Mouse (Mus musculus) liver, embryonic 16.5 days (tissue): ENCODE results near the gene Rp2. TPM values are rescaled to one million over a fixed set of nuclear protein-coding genes. Genes with fewer than 3 reads are reported as not detected.
A peak's percentile ranks its signal among the peaks of the same experiment; 100 is the strongest.
"Not testable (repeated sequence)": the region's sequence is repeated elsewhere in the genome, so short reads cannot be mapped to it uniquely, and the experiment has no call there.

ENCODE experiments used
- ATAC-seq: fragments of 200-750 bp; cut with Nextera tagmentation; 2 replicates; pipeline ENCODE4 v1.8.0; 2017; ENCODE audit warnings: low read depth, mild to moderate bottlenecking, moderate number of reproducible peaks, moderate library complexity
- H3K27ac ChIP-seq: fragments of 300-500 bp; sonication (generic); 2 replicates; pipeline ENCODE4 v1.5.1; 2014; ENCODE audit warnings: mild to moderate bottlenecking, low read length
- H3K27me3 ChIP-seq: fragments of 300-500 bp; sonication (generic); 2 replicates; pipeline ENCODE4 v1.6.1; 2014; ENCODE audit warnings: low read depth, low read length, mixed read lengths; ENCODE audit not compliant: control insufficient read depth, insufficient read depth
- H3K36me3 ChIP-seq: fragments of 300-500 bp; sonication (generic); 2 replicates; pipeline ENCODE4 v1.6.1; 2014; ENCODE audit warnings: mild to moderate bottlenecking; ENCODE audit not compliant: control insufficient read depth, insufficient read depth
- H3K4me1 ChIP-seq: fragments of 300-500 bp; sonication (generic); 2 replicates; pipeline ENCODE4 v1.6.1; 2014; ENCODE audit warnings: low read depth, low read length, mixed read lengths; ENCODE audit not compliant: control insufficient read depth
- H3K4me2 ChIP-seq: fragments of 300-500 bp; sonication (generic); 2 replicates; pipeline ENCODE4 v1.6.1; 2014; ENCODE audit warnings: low read depth, low read length, mixed read lengths
- H3K4me3 ChIP-seq: fragments of 300-500 bp; sonication (generic); 2 replicates; pipeline ENCODE4 v1.5.1; 2014; ENCODE audit warnings: low read depth, mild to moderate bottlenecking, low read length
- H3K9ac ChIP-seq: fragments of 300-500 bp; sonication (generic); 2 replicates; pipeline ENCODE4 v1.6.1; 2014; ENCODE audit warnings: low read depth, low read length
- H3K9me3 ChIP-seq: fragments of 300-500 bp; sonication (generic); replicated peaks from 2 replicates; pipeline ENCODE4 v1.6.1; 2016; ENCODE audit warnings: low read length; ENCODE audit not compliant: control insufficient read depth
- WGBS: fragments of 180-500 bp; shearing (Covaris S2); extraction: QIAGEN DNeasy Blood & Tissue Kit; methylation state at CpG from one replicate; pipeline ENCODE4 v1.1.7; 2014; ENCODE audit not compliant: insufficient replicate concordance; 5-methylcytosine and 5-hydroxymethylcytosine counted together
- polyA plus RNA-seq: library from polyadenylated mRNA; unstranded; fragments of >200 nt; fragmentation: Nextera tagmentation; extraction: Ambion mirVana; gene quantifications from 2 replicates; pipeline ENCODE4 v1.2.1, GENCODE M21; 2015

The Rp2 gene
- polyA plus RNA-seq, result 9.8 and 10.8 TPM in 2 replicates

DNA sequence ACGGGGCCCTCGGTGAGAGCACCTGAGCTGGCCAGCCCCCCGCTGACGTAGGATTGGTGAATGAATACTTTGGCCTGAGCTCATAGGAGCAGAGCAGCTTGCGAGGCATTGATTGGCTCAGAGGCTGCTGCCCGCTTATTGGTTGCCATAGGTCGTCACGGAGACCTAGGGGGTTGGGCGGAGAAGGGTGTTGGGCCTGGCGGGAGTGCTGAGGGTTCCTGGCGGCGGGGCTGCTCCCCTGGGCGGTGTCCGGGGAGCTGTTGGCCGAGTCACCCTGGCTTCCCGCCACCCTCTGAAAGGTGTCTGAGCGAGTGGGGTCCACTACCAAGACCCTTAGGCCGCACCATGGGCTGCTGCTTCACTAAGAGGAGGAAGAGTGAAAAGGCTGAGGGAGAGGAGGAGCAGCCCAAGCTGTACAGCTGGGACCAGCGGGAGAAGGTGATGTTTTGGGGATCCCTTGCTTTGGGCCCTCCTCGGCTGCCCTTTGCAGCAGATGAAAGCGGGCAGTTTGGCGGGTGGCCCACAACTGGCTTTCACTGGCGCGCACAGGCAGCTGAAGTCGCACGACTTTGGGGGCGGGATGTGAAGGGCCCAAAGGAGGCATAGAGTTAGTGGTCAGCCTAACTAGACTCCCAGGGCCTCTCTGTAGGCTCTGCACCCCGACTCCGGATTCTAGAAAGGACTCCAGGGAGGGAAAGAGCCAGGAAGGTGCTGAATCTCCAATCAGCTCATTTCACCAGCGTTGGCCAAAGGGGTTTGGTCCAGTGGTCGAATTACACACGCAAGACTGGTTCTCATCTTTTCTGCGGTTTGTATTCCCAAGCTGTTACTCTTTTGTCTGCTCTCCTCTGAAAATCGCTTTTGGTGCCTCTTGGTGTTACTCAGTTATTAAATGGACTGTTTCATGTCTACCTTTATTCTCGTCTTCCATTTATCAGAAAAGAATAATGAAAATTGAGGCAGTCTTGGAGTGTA lies at the start of gene Rp2:
Gene Rp2, plus strand, starts transcription at position 91 of the 975 bp plus-strand sequence.
- Histone ChIP-seq H3K27me3 (no peaks in the 10 kb centered on the region), H3K27ac (peak within 1 kb of the TSS; percentile 64), H3K9me3 (no peaks in the 10 kb centered on the region), H3K36me3 (no peaks in the 10 kb centered on the region), H3K9ac (peak within 1 kb of the TSS; percentile 82), H3K4me2 (peak within 1 kb of the TSS; percentile 67), H3K4me3 (peak within 1 kb of the TSS; percentile 75), H3K4me1 (no peaks in the 10 kb centered on the region; the same call in 1 of the 2 replicates)
- 9% methylated on average over 29 of the region's 35 CpGs for WGBS
- ATAC-seq, result peak; percentile 99

DNA sequence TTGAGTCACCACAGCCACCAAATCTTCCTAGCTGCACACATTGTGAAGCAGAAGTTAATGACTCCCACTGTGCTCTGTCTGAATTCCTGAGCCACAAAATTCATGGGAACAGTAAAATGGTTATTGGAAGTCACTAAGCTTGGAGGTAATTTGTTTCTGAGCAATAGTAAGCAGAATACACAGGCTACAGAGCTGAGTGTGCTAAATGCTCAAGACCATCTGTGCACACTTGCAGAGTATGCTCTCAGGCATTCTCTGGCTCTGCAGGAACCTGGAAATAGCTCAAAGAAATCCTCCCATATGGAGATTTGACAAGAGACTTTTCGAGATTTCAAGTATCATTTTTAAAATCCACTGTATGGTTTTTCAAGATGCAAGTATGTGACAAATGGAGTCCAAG lies 31.5 kb upstream of the Rp2 start:
- no peak overlapping the region for H3K4me3 ChIP-seq
- H3K27ac ChIP-seq, result no peak overlapping the region
- H3K4me2 ChIP-seq, result no peak overlapping the region
- H3K27me3 ChIP-seq, result no peaks in the 10 kb centered on the region
- no peak overlapping the region for H3K9ac ChIP-seq
- H3K9me3 ChIP-seq, result no peaks in the 10 kb centered on the region
- no peaks in the 10 kb centered on the region for H3K4me1 ChIP-seq
- no peaks in the 10 kb centered on the region for H3K36me3 ChIP-seq
- no peak for ATAC-seq
- 41% methylated on average over 1 of the region's 1 CpGs for WGBS

DNA sequence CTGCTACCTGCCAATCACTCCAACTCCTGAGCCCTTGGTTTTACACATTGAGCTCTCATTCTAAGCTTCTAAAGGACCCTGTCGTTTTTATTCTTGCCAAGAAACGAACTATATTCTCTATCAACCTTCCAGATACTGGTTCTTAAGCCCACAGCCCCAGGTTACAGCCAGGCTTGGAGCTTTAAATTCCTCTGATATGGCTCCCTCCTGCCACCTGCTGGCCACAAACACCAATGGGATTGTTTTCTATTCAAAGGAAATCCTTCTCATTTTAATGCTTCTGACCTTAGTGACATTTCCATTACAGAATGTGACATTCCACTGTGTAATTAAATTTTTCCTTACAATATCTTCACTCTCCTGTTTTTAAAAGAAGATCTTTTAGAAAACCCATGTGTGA lies 28.6 kb upstream of the Rp2 start:
- no peak for ATAC-seq

DNA sequence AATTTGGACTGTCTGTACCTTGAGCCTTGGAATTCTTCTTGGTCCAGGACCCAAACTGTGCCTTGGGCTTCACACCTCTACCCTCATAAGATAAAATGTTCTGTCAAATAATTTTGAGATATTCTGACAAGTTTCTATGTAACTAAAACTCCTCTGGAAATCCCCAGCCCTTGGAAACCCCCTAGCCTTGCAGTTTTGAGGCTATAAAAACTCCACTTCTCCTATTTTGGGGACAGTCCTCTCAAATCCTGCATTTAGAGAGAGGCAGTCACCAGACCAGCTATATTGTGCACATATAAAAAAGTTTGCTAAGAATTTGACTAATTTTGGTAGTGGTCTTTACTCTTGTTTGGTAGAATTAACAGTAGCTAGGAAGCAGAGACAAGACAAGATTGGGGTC lies 19.3 kb upstream of the Rp2 start:
- ATAC-seq, result no peak
- H3K27ac ChIP-seq, result no peak overlapping the region

More for the DNA sequence above, 28.6 kb upstream of the Rp2 start:
- WGBS, result 16% methylated on average over 2 of the region's 2 CpGs
- H3K4me1 ChIP-seq, result no peaks in the 10 kb centered on the region
- H3K9ac ChIP-seq, result no peak overlapping the region
- no peaks in the 10 kb centered on the region for H3K27me3 ChIP-seq
- no peak overlapping the region for H3K4me3 ChIP-seq
- H3K27ac ChIP-seq, result no peak overlapping the region
- H3K4me2 ChIP-seq, result no peak overlapping the region
- H3K9me3 ChIP-seq, result no peaks in the 10 kb centered on the region
- H3K36me3 ChIP-seq, result no peaks in the 10 kb centered on the region

DNA sequence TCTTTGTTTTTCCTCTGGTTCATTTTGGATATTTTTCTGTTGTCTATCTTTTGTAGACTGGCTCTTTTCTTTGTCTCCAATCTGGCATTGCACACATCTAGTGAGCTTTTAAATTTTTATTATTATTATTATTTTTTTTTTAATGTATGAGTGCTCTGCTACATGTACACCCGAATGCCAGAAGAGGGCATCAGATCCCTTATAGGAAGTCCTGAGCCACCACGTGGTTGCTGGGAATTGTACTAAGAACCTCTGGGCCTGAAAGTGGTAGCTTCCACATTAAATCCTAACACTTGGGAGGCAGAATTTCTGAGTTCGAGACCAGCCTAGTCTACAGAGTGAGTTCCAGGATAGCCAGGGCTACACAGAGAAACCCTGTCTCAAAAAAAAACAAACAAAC lies 17.9 kb upstream of the Rp2 start:
- no peak overlapping the region for H3K9ac ChIP-seq
- WGBS, result 44% methylated on average over 3 of the region's 3 CpGs
- H3K9me3 ChIP-seq, result no peaks in the 10 kb centered on the region
- ATAC-seq, result no peak
- H3K4me3 ChIP-seq, result no peak overlapping the region
- no peaks in the 10 kb centered on the region for H3K27me3 ChIP-seq
- no peak overlapping the region for H3K4me2 ChIP-seq
- H3K36me3 ChIP-seq, result no peaks in the 10 kb centered on the region
- no peak overlapping the region for H3K27ac ChIP-seq
- H3K4me1 ChIP-seq, result no peaks in the 10 kb centered on the region

More for the DNA sequence above, 19.3 kb upstream of the Rp2 start:
- Histone ChIP-seq H3K4me2 (no peak overlapping the region), H3K36me3 (no peaks in the 10 kb centered on the region), H3K27me3 (no peaks in the 10 kb centered on the region), H3K4me3 (no peak overlapping the region), H3K9ac (no peak overlapping the region), H3K4me1 (no peaks in the 10 kb centered on the region), H3K9me3 (no peaks in the 10 kb centered on the region)

DNA sequence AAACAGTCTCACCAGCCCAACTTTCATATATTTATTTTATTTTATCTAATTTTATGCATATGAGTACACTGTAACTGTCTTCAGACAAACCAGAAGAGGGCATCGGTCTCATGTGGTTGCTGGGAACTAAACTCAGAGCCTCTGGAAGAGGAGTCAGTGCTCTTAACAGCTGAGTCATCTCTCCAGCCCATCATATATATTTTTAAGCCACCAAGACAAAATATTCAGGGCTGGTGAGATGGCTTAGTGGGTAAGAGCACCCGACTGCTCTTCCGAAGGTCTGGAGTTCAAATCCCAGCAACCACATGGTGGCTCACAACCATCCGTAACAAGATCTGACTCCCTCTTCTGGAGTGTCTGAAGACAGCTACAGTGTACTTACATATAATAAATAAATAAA lies 14.0 kb upstream of the Rp2 start:
- 75% methylated on average over 3 of the region's 4 CpGs for WGBS
- H3K4me2 ChIP-seq, H3K4me1 ChIP-seq, H3K9ac ChIP-seq, H3K27ac ChIP-seq, H3K27me3 ChIP-seq, H3K36me3 ChIP-seq, H3K4me3 ChIP-seq, H3K9me3 ChIP-seq, ATAC-seq: not testable (repeated sequence)

DNA sequence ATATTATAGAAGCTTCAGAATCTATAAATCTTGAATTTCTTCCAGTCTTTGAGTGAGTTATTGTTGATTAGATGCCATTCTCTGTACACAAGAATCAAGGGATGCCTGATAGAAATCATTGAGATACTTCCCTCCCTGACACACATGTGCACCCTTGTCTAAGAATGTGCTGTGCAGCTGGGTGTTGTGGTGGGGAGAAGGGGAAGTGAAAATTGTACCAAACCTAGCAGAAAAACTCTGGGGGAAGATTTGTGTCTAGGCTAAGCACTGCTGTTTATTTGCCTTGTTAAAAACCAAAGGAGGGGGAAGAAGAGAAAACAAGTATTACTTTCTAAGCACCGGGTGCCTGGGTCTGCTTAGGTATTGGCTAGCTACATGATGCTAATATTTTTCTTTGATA lies 9.0 kb upstream of the Rp2 start:
- Histone ChIP-seq H3K36me3 (no peaks in the 10 kb centered on the region), H3K4me1 (no peaks in the 10 kb centered on the region), H3K9me3 (no peaks in the 10 kb centered on the region), H3K4me2 (no peak overlapping the region), H3K27ac (no peak overlapping the region), H3K9ac (no peak overlapping the region), H3K27me3 (no peaks in the 10 kb centered on the region), H3K4me3 (no peak overlapping the region)
- WGBS, result 50% methylated on average over 1 of the region's 1 CpGs
- no peak for ATAC-seq

DNA sequence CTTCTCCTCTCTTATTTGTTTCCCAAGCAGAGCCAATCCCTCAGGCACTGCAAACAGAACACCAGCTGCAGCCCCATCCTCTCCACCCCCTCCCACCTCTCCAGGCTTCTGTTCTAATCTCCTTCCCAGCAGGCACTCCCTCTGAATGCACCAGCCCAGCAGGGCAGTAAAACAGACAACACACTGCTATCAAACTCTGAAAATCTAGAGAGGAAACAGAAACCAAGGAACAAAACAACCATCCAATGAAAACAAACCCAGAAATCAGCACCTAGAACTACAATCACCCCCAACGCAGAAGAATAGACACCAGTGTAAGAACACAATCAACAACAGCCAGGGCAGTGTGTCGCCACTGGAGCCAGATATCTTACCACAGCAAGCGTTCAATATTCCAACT lies 8.0 kb upstream of the Rp2 start:
- Histone ChIP-seq H3K4me1 (no peaks in the 10 kb centered on the region), H3K36me3 (no peaks in the 10 kb centered on the region), H3K9me3 (no peaks in the 10 kb centered on the region), H3K27ac (no peak overlapping the region), H3K4me3 (no peak overlapping the region), H3K27me3 (no peaks in the 10 kb centered on the region), H3K4me2 (no peak overlapping the region), H3K9ac (no peak overlapping the region)
- ATAC-seq, result no peak
- WGBS, result 31% methylated on average over 3 of the region's 3 CpGs

DNA sequence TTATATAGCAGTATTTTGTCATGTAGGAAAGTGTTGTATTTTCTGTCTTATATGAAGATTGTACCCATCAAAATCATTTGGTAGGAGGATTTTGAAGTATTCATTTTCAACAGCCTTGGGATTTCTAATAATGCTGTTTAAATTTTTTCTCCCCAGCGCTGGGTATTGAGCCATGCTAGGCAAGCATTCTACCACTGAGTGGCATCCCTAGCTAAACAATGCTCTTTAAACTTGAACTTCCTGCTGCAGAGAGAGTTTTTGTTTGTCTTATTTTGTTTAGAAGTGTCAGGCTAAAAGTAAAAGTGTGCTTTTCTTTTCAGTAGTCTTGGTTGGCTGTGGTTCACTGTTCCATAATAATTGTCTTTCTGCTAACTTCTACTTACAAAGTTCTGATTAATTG lies 1.8 kb downstream of the Rp2 start:
- WGBS, result 40% methylated on average over 1 of the region's 1 CpGs
- no peak for ATAC-seq
- Histone ChIP-seq H3K4me2 (peak overlapping the region; percentile 20; the same call in 1 of the 2 replicates), H3K4me1 (no peaks in the 10 kb centered on the region; the same call in 1 of the 2 replicates), H3K9ac (no peak overlapping the region), H3K4me3 (no peak overlapping the region), H3K27ac (no peak overlapping the region), H3K27me3 (no peaks in the 10 kb centered on the region), H3K36me3 (no peaks in the 10 kb centered on the region), H3K9me3 (no peaks in the 10 kb centered on the region)
